Mouse (Mus musculus): Measurements from ENCODE around the gene Lpin3. TPM values are rescaled to one million over a fixed set of nuclear protein-coding genes. Genes with fewer than 3 reads are reported as not detected.
A peak's percentile ranks its signal among the peaks of the same experiment; 100 is the strongest.

Lpin3 gene
- polyA plus RNA-seq, 1 experiment: 2.5 TPM

GRCm38 (mm10) chr2:160918930-160919215 is 38.4 kb downstream of the Lpin3 start:
- Histone ChIP-seq H3K4me3 (ENCODE audit: control insufficient read depth, insufficient read depth, low read length) (no peak overlapping the region), H3K4me1 (replicated peaks; ENCODE audit: control insufficient read depth, insufficient read depth, low read length) (no peaks in the 10 kb centered on the region), H3K27ac (ENCODE audit: control insufficient read depth, insufficient read depth, low read length) (no peak overlapping the region), H3K27me3 (ENCODE audit: control insufficient read depth, insufficient read depth, low read length) (no peaks in the 10 kb centered on the region), H3K36me3 (ENCODE audit: control insufficient read depth, insufficient read depth, low read length) (no peaks in the 10 kb centered on the region)
- no peak for DNase-seq
- TF ChIP-seq CTCF (IDR thresholded peaks at IDR 0.05; ENCODE audit: borderline replicate concordance, control insufficient read depth, extremely low read depth, insufficient read depth, low read length, poor library complexity) (no peak), POLR2A (IDR thresholded peaks at IDR 0.05; ENCODE audit: control insufficient read depth, extremely low read depth, insufficient read depth, low read length, poor library complexity) (no peak)
- 95% methylated on average over 2 of the region's 2 CpGs for WGBS

DNA sequence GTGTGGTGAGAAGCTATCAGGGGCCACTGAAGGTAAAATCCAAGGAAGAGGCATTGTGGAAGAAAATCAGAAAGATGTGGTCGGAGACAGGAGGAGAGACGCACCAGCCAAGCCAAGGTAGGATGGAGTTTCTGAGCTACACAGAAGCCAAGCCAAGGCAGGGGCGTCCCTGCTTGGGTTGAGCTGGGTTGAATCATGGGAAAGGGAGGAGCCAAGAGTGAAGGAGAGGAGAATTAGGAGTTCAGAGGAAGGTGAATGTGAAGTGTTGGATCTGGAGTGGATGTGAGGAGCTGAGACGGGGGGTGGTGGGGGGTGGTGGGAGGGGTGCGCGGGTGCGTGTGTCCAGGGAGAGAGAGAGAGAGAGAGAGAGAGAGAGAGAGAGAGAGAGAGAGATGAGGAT is 40.8 kb downstream of the Lpin3 start:
- no peak overlapping the region for H3K4me3 ChIP-seq (ENCODE audit: control insufficient read depth, insufficient read depth, low read length)
- H3K27ac ChIP-seq (ENCODE audit: control insufficient read depth, insufficient read depth, low read length): no peak overlapping the region
- TF ChIP-seq POLR2A (IDR thresholded peaks at IDR 0.05; ENCODE audit: control insufficient read depth, extremely low read depth, insufficient read depth, low read length, poor library complexity) (no peak), CTCF (IDR thresholded peaks at IDR 0.05; ENCODE audit: borderline replicate concordance, control insufficient read depth, extremely low read depth, insufficient read depth, low read length, poor library complexity) (no peak)
- no peaks in the 10 kb centered on the region for H3K27me3 ChIP-seq (ENCODE audit: control insufficient read depth, insufficient read depth, low read length)
- 86% methylated on average over 7 of the region's 7 CpGs for WGBS
- DNase-seq: no peak
- no peaks in the 10 kb centered on the region for H3K4me1 ChIP-seq (replicated peaks; ENCODE audit: control insufficient read depth, insufficient read depth, low read length)
- no peaks in the 10 kb centered on the region for H3K36me3 ChIP-seq (ENCODE audit: control insufficient read depth, insufficient read depth, low read length)

- H3K4me1 ChIP-seq (replicated peaks; ENCODE audit: control insufficient read depth, insufficient read depth, low read length): no peaks in the 10 kb centered on the region
- 90% methylated on average over 9 of the region's 9 CpGs for WGBS
- TF ChIP-seq POLR2A (IDR thresholded peaks at IDR 0.05; ENCODE audit: control insufficient read depth, extremely low read depth, insufficient read depth, low read length, poor library complexity): no peak
- no peak for TF ChIP-seq CTCF (IDR thresholded peaks at IDR 0.05; ENCODE audit: borderline replicate concordance, control insufficient read depth, extremely low read depth, insufficient read depth, low read length, poor library complexity)
- no peak overlapping the region for H3K27ac ChIP-seq (ENCODE audit: control insufficient read depth, insufficient read depth, low read length)
- DNase-seq: no peak
- no peaks in the 10 kb centered on the region for H3K36me3 ChIP-seq (ENCODE audit: control insufficient read depth, insufficient read depth, low read length)
- H3K4me3 ChIP-seq (ENCODE audit: control insufficient read depth, insufficient read depth, low read length): no peak overlapping the region
- no peaks in the 10 kb centered on the region for H3K27me3 ChIP-seq (ENCODE audit: control insufficient read depth, insufficient read depth, low read length)
Measured at GRCm38 (mm10) chr2:160925203-160925602, 44.7 kb downstream of the Lpin3 start.

DNA sequence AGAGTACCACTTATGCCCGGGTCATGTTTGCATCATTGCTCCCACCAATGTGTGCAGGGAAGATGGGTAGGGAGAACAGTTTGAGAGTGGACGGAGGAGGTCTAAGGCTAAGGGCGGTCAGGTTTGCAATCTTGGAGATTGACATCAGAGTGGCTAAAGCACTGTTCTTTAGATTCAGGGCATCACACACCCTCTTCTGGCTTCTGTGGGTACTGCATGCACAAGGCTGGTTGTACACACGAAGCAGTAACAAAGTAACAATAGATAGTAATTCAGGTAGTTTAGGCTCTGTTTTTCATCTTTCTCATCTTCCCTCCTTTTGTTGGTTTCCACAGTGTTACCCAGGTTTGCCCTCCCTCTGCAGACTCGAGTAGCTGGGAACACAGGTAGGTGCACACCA is 50.9 kb downstream of the Lpin3 start:
- Histone ChIP-seq H3K27ac (ENCODE audit: control insufficient read depth, insufficient read depth, low read length) (no peak overlapping the region), H3K4me1 (replicated peaks; ENCODE audit: control insufficient read depth, insufficient read depth, low read length) (no peaks in the 10 kb centered on the region), H3K27me3 (ENCODE audit: control insufficient read depth, insufficient read depth, low read length) (no peaks in the 10 kb centered on the region), H3K4me3 (ENCODE audit: control insufficient read depth, insufficient read depth, low read length) (no peak overlapping the region), H3K36me3 (ENCODE audit: control insufficient read depth, insufficient read depth, low read length) (no peaks in the 10 kb centered on the region)
- WGBS: 92% methylated on average over 5 of the region's 5 CpGs
- TF ChIP-seq POLR2A (IDR thresholded peaks at IDR 0.05; ENCODE audit: control insufficient read depth, extremely low read depth, insufficient read depth, low read length, poor library complexity) (no peak), CTCF (IDR thresholded peaks at IDR 0.05; ENCODE audit: borderline replicate concordance, control insufficient read depth, extremely low read depth, insufficient read depth, low read length, poor library complexity) (no peak)
- no peak for DNase-seq

DNA sequence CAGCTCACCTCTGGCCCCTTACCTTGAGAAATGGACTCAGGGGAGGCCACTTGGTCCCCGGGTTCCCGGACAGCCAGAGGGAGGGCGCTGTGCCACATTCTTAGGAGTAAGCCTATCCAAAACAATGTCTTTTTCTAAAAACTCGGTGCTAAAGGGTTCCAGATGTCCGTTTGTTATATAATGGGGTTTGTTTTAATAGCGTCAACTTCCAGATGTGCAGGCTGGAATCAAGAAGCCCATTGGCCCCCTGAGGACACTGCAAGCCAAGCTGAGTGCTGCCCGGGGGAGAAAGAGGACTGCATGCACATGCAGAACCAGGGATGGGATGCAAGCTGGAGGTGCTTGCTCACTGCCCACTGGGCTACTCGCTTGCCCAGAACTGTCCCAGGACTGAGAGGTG is 51.9 kb downstream of the Lpin3 start:
- no peaks in the 10 kb centered on the region for H3K4me1 ChIP-seq (replicated peaks; ENCODE audit: control insufficient read depth, insufficient read depth, low read length)
- H3K27me3 ChIP-seq (ENCODE audit: control insufficient read depth, insufficient read depth, low read length): no peaks in the 10 kb centered on the region
- DNase-seq: no peak
- no peak overlapping the region for H3K27ac ChIP-seq (ENCODE audit: control insufficient read depth, insufficient read depth, low read length)
- H3K4me3 ChIP-seq (ENCODE audit: control insufficient read depth, insufficient read depth, low read length): no peak overlapping the region
- TF ChIP-seq CTCF (IDR thresholded peaks at IDR 0.05; ENCODE audit: borderline replicate concordance, control insufficient read depth, extremely low read depth, insufficient read depth, low read length, poor library complexity) (no peak), POLR2A (IDR thresholded peaks at IDR 0.05; ENCODE audit: control insufficient read depth, extremely low read depth, insufficient read depth, low read length, poor library complexity) (no peak)
- 86% methylated on average over 8 of the region's 8 CpGs for WGBS
- no peaks in the 10 kb centered on the region for H3K36me3 ChIP-seq (ENCODE audit: control insufficient read depth, insufficient read depth, low read length)

DNA sequence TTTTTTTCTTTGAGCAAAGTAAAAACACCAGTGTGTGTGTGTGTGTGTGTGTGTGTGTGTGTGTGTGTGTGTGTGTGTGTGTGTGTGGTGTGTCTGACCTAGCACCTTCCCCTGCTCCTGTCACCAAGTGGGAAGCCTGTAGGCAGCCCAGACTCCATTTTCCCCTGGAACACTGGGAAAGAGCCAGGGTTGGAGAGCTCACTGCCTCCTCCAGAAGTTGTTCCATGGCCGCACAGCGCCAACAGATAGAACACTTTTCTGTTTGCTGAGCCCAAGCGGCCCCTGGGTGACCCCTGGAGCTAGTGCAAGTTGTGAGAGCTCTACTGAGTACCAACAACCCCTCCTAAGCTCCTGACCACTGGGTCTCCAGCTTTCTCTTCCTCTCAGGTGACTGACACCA is 52.5 kb downstream of the Lpin3 start:
- Histone ChIP-seq H3K27me3 (ENCODE audit: control insufficient read depth, insufficient read depth, low read length) (no peaks in the 10 kb centered on the region), H3K4me1 (replicated peaks; ENCODE audit: control insufficient read depth, insufficient read depth, low read length) (no peaks in the 10 kb centered on the region), H3K4me3 (ENCODE audit: control insufficient read depth, insufficient read depth, low read length) (no peak overlapping the region), H3K27ac (ENCODE audit: control insufficient read depth, insufficient read depth, low read length) (no peak overlapping the region), H3K36me3 (ENCODE audit: control insufficient read depth, insufficient read depth, low read length) (no peaks in the 10 kb centered on the region)
- 91% methylated on average over 3 of the region's 3 CpGs for WGBS
- no peak for DNase-seq
- no peak for TF ChIP-seq POLR2A (IDR thresholded peaks at IDR 0.05; ENCODE audit: control insufficient read depth, extremely low read depth, insufficient read depth, low read length, poor library complexity)
- no peak for TF ChIP-seq CTCF (IDR thresholded peaks at IDR 0.05; ENCODE audit: borderline replicate concordance, control insufficient read depth, extremely low read depth, insufficient read depth, low read length, poor library complexity)

DNA sequence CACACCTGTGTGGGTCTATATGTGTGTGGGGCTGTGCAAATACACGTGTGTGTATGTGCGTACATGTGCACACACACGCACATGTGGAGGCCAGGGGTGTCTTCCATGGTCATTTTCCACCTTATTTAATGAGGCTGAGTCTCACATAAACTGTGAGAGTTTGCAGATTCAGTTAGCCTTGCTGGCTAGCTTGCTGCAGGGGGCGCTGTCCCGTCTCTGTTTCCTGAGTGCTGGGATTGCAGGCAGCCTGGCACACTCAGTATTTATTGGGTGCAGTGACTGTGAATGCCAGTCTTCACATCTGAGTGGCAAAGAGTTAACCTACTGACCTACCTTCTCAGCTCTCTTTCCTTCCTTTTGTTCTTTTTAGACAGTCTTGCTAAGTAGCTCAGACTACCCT is 53.4 kb downstream of the Lpin3 start:
- Histone ChIP-seq H3K27me3 (ENCODE audit: control insufficient read depth, insufficient read depth, low read length) (no peaks in the 10 kb centered on the region), H3K4me3 (ENCODE audit: control insufficient read depth, insufficient read depth, low read length) (no peak overlapping the region), H3K27ac (ENCODE audit: control insufficient read depth, insufficient read depth, low read length) (no peak overlapping the region), H3K4me1 (replicated peaks; ENCODE audit: control insufficient read depth, insufficient read depth, low read length) (no peaks in the 10 kb centered on the region), H3K36me3 (ENCODE audit: control insufficient read depth, insufficient read depth, low read length) (no peaks in the 10 kb centered on the region)
- DNase-seq: no peak
- TF ChIP-seq POLR2A (IDR thresholded peaks at IDR 0.05; ENCODE audit: control insufficient read depth, extremely low read depth, insufficient read depth, low read length, poor library complexity): no peak
- TF ChIP-seq CTCF (IDR thresholded peaks at IDR 0.05; ENCODE audit: borderline replicate concordance, control insufficient read depth, extremely low read depth, insufficient read depth, low read length, poor library complexity): 0 out of 2 replicates have a peak, but pooled peaks have one; percentile 15
- WGBS: 76% methylated on average over 5 of the region's 5 CpGs
